Mouse (Mus musculus) C2C12 (cell line): ENCODE measurements around the gene Scube2. TPM values are rescaled to one million over a fixed set of nuclear protein-coding genes. Genes with fewer than 3 reads are reported as not detected.

Experiments used
- H3K27me3 ChIP-seq: one replicate; pipeline ENCODE4 v1.6.1; 2011; ENCODE audit not compliant: control insufficient read depth, insufficient read depth, insufficient read length
- H3K36me3 ChIP-seq: one replicate; pipeline ENCODE4 v1.6.1; 2011; ENCODE audit not compliant: control insufficient read depth, insufficient read depth
- H3K4me3 ChIP-seq: one replicate; pipeline ENCODE4 v1.5.1; 2011; ENCODE audit warnings: mild to moderate bottlenecking, control low read depth; ENCODE audit not compliant: poor library complexity, insufficient read depth, severe bottlenecking
- H3K79me2 ChIP-seq: one replicate; pipeline ENCODE4 v1.6.1; 2011; ENCODE audit not compliant: control insufficient read depth, insufficient read depth
- H3K79me3 ChIP-seq: one replicate; pipeline ENCODE4 v1.6.1; 2011; ENCODE audit warnings: low read depth, control low read depth
- H3ac ChIP-seq: one replicate; pipeline ENCODE3; 2011; ENCODE audit warnings: low read depth; ENCODE audit not compliant: control insufficient read depth, insufficient read length
- CEBPB ChIP-seq: IDR thresholded peaks from one replicate; pipeline ENCODE4 v1.6.1; 2011; ENCODE audit warnings: low read depth, mild to moderate bottlenecking, control low read depth, moderate library complexity
- CTCF ChIP-seq: IDR thresholded peaks from one replicate; pipeline ENCODE4 v1.5.1; 2011; ENCODE audit not compliant: control insufficient read depth, insufficient read depth, insufficient read length
- FOSL1 ChIP-seq: IDR thresholded peaks from one replicate; pipeline ENCODE4 v1.8.0; 2011; ENCODE audit warnings: mild to moderate bottlenecking, low read length; ENCODE audit not compliant: poor library complexity, insufficient read depth, severe bottlenecking
- MAX ChIP-seq: IDR thresholded peaks from one replicate; pipeline ENCODE4 v1.6.1; 2011; ENCODE audit warnings: mild to moderate bottlenecking, control low read depth
- MYOD1 ChIP-seq: IDR thresholded peaks from one replicate; pipeline ENCODE4 v1.6.1; 2011; ENCODE audit warnings: low read depth; ENCODE audit not compliant: control insufficient read depth, insufficient read length
- MYOG ChIP-seq: IDR thresholded peaks from one replicate; pipeline ENCODE4 v1.6.1; 2011; ENCODE audit not compliant: control insufficient read depth, insufficient read length; ENCODE audit errors: extremely low read depth
- USF1 ChIP-seq: IDR thresholded peaks from one replicate; pipeline ENCODE4 v1.6.1; 2011; ENCODE audit warnings: low read depth, mild to moderate bottlenecking, control low read depth, moderate library complexity
- polyA plus RNA-seq: library from polyadenylated mRNA; unstranded; fragments of >200 nt; fragmentation: generic; extraction: Trizol; gene quantifications from one replicate; pipeline ENCODE4 v1.2.1, GENCODE M21; 2012; ENCODE audit warnings: missing spikeins

The Scube2 gene
- polyA plus RNA-seq, 1 experiment = 0.06 TPM

- Histone ChIP-seq H3K27me3 (peaks cover 7% of the 10 kb centered on the region), H3K79me2 (no peaks in the 10 kb centered on the region), H3K79me3 (no peaks in the 10 kb centered on the region), H3K4me3 (no peak overlapping the region), H3K36me3 (no peaks in the 10 kb centered on the region), H3ac (no peak overlapping the region)
- TF ChIP-seq FOSL1 = no peak
- no peak for TF ChIP-seq MAX
- no peak for TF ChIP-seq CEBPB
- no peak for TF ChIP-seq MYOD1
- TF ChIP-seq CTCF = no peak
Measured at GRCm38 (mm10) chr7:109875598-109875997, 10.1 kb upstream of the Scube2 start.

GRCm38 (mm10) chr7:109875033-109875432 is 9.6 kb upstream of the Scube2 start:
- Histone ChIP-seq H3K4me3 (no peak overlapping the region), H3K79me3 (no peaks in the 10 kb centered on the region), H3K79me2 (no peaks in the 10 kb centered on the region), H3K27me3 (peaks cover 7% of the 10 kb centered on the region), H3ac (no peak overlapping the region), H3K36me3 (no peaks in the 10 kb centered on the region)
- TF ChIP-seq USF1 = no peak
- no peak for TF ChIP-seq MAX
- no peak for TF ChIP-seq CEBPB
- no peak for TF ChIP-seq CTCF
- no peak for TF ChIP-seq FOSL1
- TF ChIP-seq MYOD1 = no peak
- no peak for TF ChIP-seq MYOG

GRCm38 (mm10) chr7:109873170-109873569 is 7.7 kb upstream of the Scube2 start:
- H3K36me3 ChIP-seq = no peaks in the 10 kb centered on the region
- peaks cover 7% of the 10 kb centered on the region for H3K27me3 ChIP-seq
- H3K4me3 ChIP-seq = no peak overlapping the region
- no peak overlapping the region for H3ac ChIP-seq
- H3K79me3 ChIP-seq = no peaks in the 10 kb centered on the region
- H3K79me2 ChIP-seq = no peaks in the 10 kb centered on the region
- TF ChIP-seq CEBPB (no peak), CTCF (no peak), FOSL1 (no peak), MYOG (no peak), MYOD1 (no peak), MAX (no peak), USF1 (no peak)

- Histone ChIP-seq H3K36me3 (no peaks in the 10 kb centered on the region), H3K79me2 (no peaks in the 10 kb centered on the region), H3K4me3 (no peak overlapping the region), H3K79me3 (no peaks in the 10 kb centered on the region), H3K27me3 (peaks cover 14% of the 10 kb centered on the region), H3ac (no peak overlapping the region)
- no peak for TF ChIP-seq MYOD1
- TF ChIP-seq CTCF = no peak
- no peak for TF ChIP-seq FOSL1
- TF ChIP-seq USF1 = no peak
- TF ChIP-seq MYOG = no peak
- TF ChIP-seq CEBPB = no peak
- TF ChIP-seq MAX = no peak
Measured at GRCm38 (mm10) chr7:109871232-109871631, 5.8 kb upstream of the Scube2 start.

GRCm38 (mm10) chr7:109868498-109868897 is 3.0 kb upstream of the Scube2 start:
- H3ac ChIP-seq = no peak overlapping the region
- TF ChIP-seq CTCF (no peak), MYOD1 (no peak), MAX (no peak), FOSL1 (no peak), CEBPB (no peak), USF1 (no peak), MYOG (no peak)

GRCm38 (mm10) chr7:109866643-109867042 is 1.2 kb upstream of the Scube2 start:
- TF ChIP-seq CEBPB (no peak), FOSL1 (no peak), CTCF (no peak), MYOG (no peak), MYOD1 (no peak), MAX (no peak), USF1 (no peak)
- H3ac ChIP-seq = no peak overlapping the region
- no peaks in the 10 kb centered on the region for H3K36me3 ChIP-seq
- peaks cover 33% of the 10 kb centered on the region for H3K27me3 ChIP-seq
- no peaks in the 10 kb centered on the region for H3K79me2 ChIP-seq
- H3K79me3 ChIP-seq = no peaks in the 10 kb centered on the region
- no peak overlapping the region for H3K4me3 ChIP-seq

More at GRCm38 (mm10) chr7:109868498-109868897, 3.0 kb upstream of the Scube2 start:
- H3K36me3 ChIP-seq = no peaks in the 10 kb centered on the region
- H3K79me2 ChIP-seq = no peaks in the 10 kb centered on the region
- no peaks in the 10 kb centered on the region for H3K79me3 ChIP-seq
- H3K27me3 ChIP-seq = peaks cover 36% of the 10 kb centered on the region
- H3K4me3 ChIP-seq = no peak overlapping the region
